Mouse (Mus musculus): ENCODE measurements around the gene Pex11a. TPM values are rescaled to one million over a fixed set of nuclear protein-coding genes. Genes with fewer than 3 reads are reported as not detected.
A peak's percentile ranks its signal among the peaks of the same experiment; 100 is the strongest.

Gene Pex11a
- total and polyA plus RNA-seq, 3 experiments, result 2.1 to 4.3 (median 3.4) TPM

DNA sequence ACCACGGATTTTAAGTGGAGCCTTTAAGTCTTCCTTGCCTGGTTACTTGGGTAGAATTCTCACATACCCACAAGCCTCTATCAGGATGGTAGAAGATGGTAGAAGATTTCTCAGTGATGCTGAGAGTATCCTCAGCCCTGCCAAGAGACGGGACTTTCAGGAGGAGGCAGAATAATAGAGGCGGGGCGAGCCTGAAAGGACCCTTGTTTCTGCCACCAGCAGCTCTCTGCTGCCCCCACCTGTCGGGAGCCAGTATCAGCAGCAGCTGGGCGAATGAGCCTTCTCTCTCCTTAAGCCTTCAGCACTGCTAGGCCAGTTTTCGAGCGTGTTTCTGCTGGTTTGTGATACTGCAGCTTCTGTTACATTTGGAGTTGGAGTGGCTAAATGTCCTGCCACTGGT, 13.8 kb downstream of the Pex11a start:
- H3K79me2 ChIP-seq (replicated peaks; ENCODE audit: control insufficient read depth, extremely low read depth, insufficient read depth, poor library complexity, severe bottlenecking), result no peaks in the 10 kb centered on the region
- H3K36me3 ChIP-seq (replicated peaks in 1 of 2; ENCODE audit: control insufficient read depth in 1 of 2, insufficient read depth in 1 of 2, low read length in 1 of 2), result no peaks in the 10 kb centered on the region
- peak; percentile 69 for DNase-seq (ENCODE audit: extremely low read depth)
- TF ChIP-seq SMC3 (IDR thresholded peaks at IDR 0.05; ENCODE audit: low read depth, low read length), result peak; percentile 51
- no peak for TF ChIP-seq KAT2A (IDR thresholded peaks at IDR 0.05; ENCODE audit: insufficient replicate concordance, low read length)
- peak; percentile 79 for TF ChIP-seq RAD21 (IDR thresholded peaks at IDR 0.05; ENCODE audit: low read depth, low read length)
- peak; percentile 81 to 93 for TF ChIP-seq CTCF (conservative IDR thresholded peaks at IDR 0.05 in 1 of 2, IDR thresholded peaks at IDR 0.05 in 1 of 2; ENCODE audit: low read depth in 2 of 2, low read length in 2 of 2)
- peaks cover 4 to 13% of the 10 kb centered on the region in 2 experiments; a peak in 2 of 4 replicates for H3K4me1 ChIP-seq (ENCODE audit: control insufficient read depth in 1 of 2, insufficient read depth in 2 of 2)
- H3K9ac ChIP-seq (ENCODE audit: insufficient read depth, low read depth), result no peak overlapping the region
- H3K4me3 ChIP-seq (replicated peaks in 1 of 3; ENCODE audit: low read depth in 2 of 3, low read length in 2 of 3, poor library complexity in 1 of 3), result no peak overlapping the region
- H3K27ac ChIP-seq (ENCODE audit: insufficient read depth, low read depth), result no peak overlapping the region
- in situ Hi-C loops (cut with MboI; ENCODE audit: low pct_ligation_motif_present, low pct_unique_long_range_greater_than_20kb, low sequenced_read_pairs) (loop anchor here (5.0 to 10.0 kb wide), 2 partner anchors 67 to 234 kb away; partner anchors contain the start of gene Ticrr), dilution Hi-C loops (cut with MboI; ENCODE audit: extremely low pct_ligation_motif_present, extremely low pct_unique_long_range_greater_than_20kb, low sequenced_read_pairs) (no loop called here)
- peak overlapping the region; percentile 89 for H3K4me2 ChIP-seq (ENCODE audit: insufficient read depth, low read depth, poor library complexity, severe bottlenecking)
- H3K27me3 ChIP-seq (replicated peaks), result peaks cover 25% of the 10 kb centered on the region
- no peaks in the 10 kb centered on the region for H3K9me3 ChIP-seq (replicated peaks; ENCODE audit: low read length)

- Histone ChIP-seq H3K27me3 (replicated peaks) (peaks cover 31% of the 10 kb centered on the region), H3K27ac (ENCODE audit: insufficient read depth, low read depth) (0 out of 2 replicates have a peak overlapping the region, but pooled peaks have one; percentile 5), H3K79me2 (replicated peaks; ENCODE audit: control insufficient read depth, extremely low read depth, insufficient read depth, poor library complexity, severe bottlenecking) (no peaks in the 10 kb centered on the region), H3K36me3 (replicated peaks in 1 of 2; ENCODE audit: control insufficient read depth in 1 of 2, insufficient read depth in 1 of 2, low read length in 1 of 2) (no peaks in the 10 kb centered on the region), H3K4me2 (ENCODE audit: insufficient read depth, low read depth, poor library complexity, severe bottlenecking) (peak overlapping the region; percentile 89), H3K4me1 (ENCODE audit: control insufficient read depth in 1 of 2, insufficient read depth in 2 of 2) (peaks cover 4 to 13% of the 10 kb centered on the region in 2 experiments; a peak in 2 of 4 replicates), H3K9ac (ENCODE audit: insufficient read depth, low read depth) (peak overlapping the region; percentile 2; the same call in 1 of the 2 replicates), H3K4me3 (replicated peaks in 1 of 3; ENCODE audit: low read depth in 2 of 3, low read length in 2 of 3, poor library complexity in 1 of 3) (peak overlapping the region in 2 of 3 experiments; percentile 11 to 37), H3K9me3 (replicated peaks; ENCODE audit: low read length) (no peaks in the 10 kb centered on the region)
- dilution Hi-C loops (cut with MboI; ENCODE audit: extremely low pct_ligation_motif_present, extremely low pct_unique_long_range_greater_than_20kb, low sequenced_read_pairs) (no loop called here), in situ Hi-C loops (cut with MboI; ENCODE audit: low pct_ligation_motif_present, low pct_unique_long_range_greater_than_20kb, low sequenced_read_pairs) (loop anchor here (5.0 to 10.0 kb wide), 2 partner anchors 66 to 233 kb away; partner anchors contain the start of gene Ticrr)
- TF ChIP-seq JUND (conservative IDR thresholded peaks at IDR 0.05; ENCODE audit: low read depth, low read length) (no peak), ELF1 (IDR thresholded peaks at IDR 0.05; ENCODE audit: low read depth, low read length) (no peak), TCF12 (IDR thresholded peaks at IDR 0.05; ENCODE audit: low read depth, low read length) (0 out of 2 replicates have a peak, but pooled peaks have one; percentile 15), USF2 (conservative IDR thresholded peaks at IDR 0.05; ENCODE audit: low read depth, low read length) (no peak), MYC (IDR thresholded peaks at IDR 0.05; ENCODE audit: low read depth, low read length) (no peak), USF1 (IDR thresholded peaks at IDR 0.05; ENCODE audit: low read depth, low read length) (no peak), POLR2A (IDR thresholded peaks at IDR 0.05; ENCODE audit: low read depth, low read length) (peak; percentile 23; the same call in 1 of the 2 replicates), MEF2A (IDR thresholded peaks at IDR 0.05; ENCODE audit: borderline replicate concordance, low read depth, low read length) (no peak), E2F4 (IDR thresholded peaks at IDR 0.05; ENCODE audit: insufficient replicate concordance, low read depth, low read length) (no peak), HCFC1 (IDR thresholded peaks at IDR 0.05; ENCODE audit: low read depth, low read length) (0 out of 2 replicates have a peak, but pooled peaks have one; percentile 23), ZNF384 (IDR thresholded peaks at IDR 0.05; ENCODE audit: low read depth, low read length) (no peak), SIN3A (IDR thresholded peaks at IDR 0.05; ENCODE audit: low read length) (0 out of 2 replicates have a peak, but pooled peaks have one; percentile 28), UBTF (IDR thresholded peaks at IDR 0.05; ENCODE audit: low read depth, low read length) (no peak), SMC3 (IDR thresholded peaks at IDR 0.05; ENCODE audit: low read depth, low read length) (peak; percentile 68), MAFK (IDR thresholded peaks at IDR 0.05; ENCODE audit: insufficient replicate concordance, low read length) (no peak), ETS1 (conservative IDR thresholded peaks at IDR 0.05; ENCODE audit: low read depth, low read length) (no peak), IRF4 (IDR thresholded peaks at IDR 0.05; ENCODE audit: low read depth, low read length) (peak; percentile 50; the same call in 1 of the 2 replicates), MXI1 (IDR thresholded peaks at IDR 0.05; ENCODE audit: low read depth, low read length) (no peak), TBP (conservative IDR thresholded peaks at IDR 0.05; ENCODE audit: low read depth, low read length) (no peak), BHLHE40 (IDR thresholded peaks at IDR 0.05; ENCODE audit: low read depth, low read length) (no peak), EP300 (IDR thresholded peaks at IDR 0.05; ENCODE audit: low read length) (no peak), RAD21 (IDR thresholded peaks at IDR 0.05; ENCODE audit: low read depth, low read length) (peak; percentile 74), CTCF (conservative IDR thresholded peaks at IDR 0.05 in 1 of 2, IDR thresholded peaks at IDR 0.05 in 1 of 2; ENCODE audit: low read depth in 2 of 2, low read length in 2 of 2) (peak; percentile 94 to 96)
- DNase-seq (ENCODE audit: extremely low read depth), result peak; percentile 85
These were observed 14.7 kb downstream of the Pex11a start for GRCm38 (mm10) chr7:79728219-79728618.

Measured in CH12.LX (cell line).